Mouse (Mus musculus): ENCODE data around the gene Myo5c.

GRCm38 (mm10) chr9:75322099-75322885 lies 90.5 kb downstream of the Myo5c start:
- no peak for TF ChIP-seq CTCF (IDR thresholded peaks at IDR 0.05; ENCODE audit: insufficient read depth, low read depth, low read length)
- TF ChIP-seq POLR2A (IDR thresholded peaks at IDR 0.05; ENCODE audit: insufficient read depth, low read depth, low read length) = no peak; the same call in 1 of the 2 replicates

All from olfactory bulb, adult 2 months (tissue).